Mouse (Mus musculus): ENCODE results near the gene Spag9. TPM values are rescaled to one million over a fixed set of nuclear protein-coding genes. Genes with fewer than 3 reads are reported as not detected.

Gene Spag9
- polyA plus RNA-seq, 1 experiment, result 19.1 TPM

GRCm38 (mm10) chr11:94130118-94131095, 134.5 kb downstream of the Spag9 start:
- no peak overlapping the region for H3K4me3 ChIP-seq (ENCODE audit: insufficient read depth, low read depth, low read length)
- TF ChIP-seq POLR2A (IDR thresholded peaks at IDR 0.05; ENCODE audit: low read depth, low read length) (no peak), CTCF (conservative IDR thresholded peaks at IDR 0.05; ENCODE audit: insufficient read depth, insufficient read length, low read depth, low read length) (no peak)
- no peaks in the 10 kb centered on the region for H3K36me3 ChIP-seq (ENCODE audit: control insufficient read depth, insufficient read depth, low read length)
- WGBS, result 50% methylated on average over 4 of the region's 4 CpGs
- DNase-seq, result peak; percentile 70
- peaks cover 37% of the 10 kb centered on the region for H3K4me1 ChIP-seq (ENCODE audit: control insufficient read depth, insufficient read depth, low read length)
- H3K27me3 ChIP-seq (replicated peaks; ENCODE audit: control insufficient read depth, insufficient read depth, low read length), result no peaks in the 10 kb centered on the region
- peak overlapping the region; percentile 52 for H3K27ac ChIP-seq (ENCODE audit: insufficient read depth, low read depth, low read length)

GRCm38 (mm10) chr11:94133344-94133955, 137.6 kb downstream of the Spag9 start:
- WGBS, result 3% methylated on average over 11 of the region's 11 CpGs
- peaks cover 60% of the 10 kb centered on the region for H3K4me1 ChIP-seq (ENCODE audit: control insufficient read depth, insufficient read depth, low read length)
- peak overlapping the region; percentile 78 for H3K27ac ChIP-seq (ENCODE audit: insufficient read depth, low read depth, low read length)
- no peaks in the 10 kb centered on the region for H3K27me3 ChIP-seq (replicated peaks; ENCODE audit: control insufficient read depth, insufficient read depth, low read length)
- peak; percentile 97 for DNase-seq
- H3K4me3 ChIP-seq (ENCODE audit: insufficient read depth, low read depth, low read length), result no peak overlapping the region
- TF ChIP-seq POLR2A (IDR thresholded peaks at IDR 0.05; ENCODE audit: low read depth, low read length) (no peak), CTCF (conservative IDR thresholded peaks at IDR 0.05; ENCODE audit: insufficient read depth, insufficient read length, low read depth, low read length) (peak; percentile 96)
- H3K36me3 ChIP-seq (ENCODE audit: control insufficient read depth, insufficient read depth, low read length), result no peaks in the 10 kb centered on the region

DNA sequence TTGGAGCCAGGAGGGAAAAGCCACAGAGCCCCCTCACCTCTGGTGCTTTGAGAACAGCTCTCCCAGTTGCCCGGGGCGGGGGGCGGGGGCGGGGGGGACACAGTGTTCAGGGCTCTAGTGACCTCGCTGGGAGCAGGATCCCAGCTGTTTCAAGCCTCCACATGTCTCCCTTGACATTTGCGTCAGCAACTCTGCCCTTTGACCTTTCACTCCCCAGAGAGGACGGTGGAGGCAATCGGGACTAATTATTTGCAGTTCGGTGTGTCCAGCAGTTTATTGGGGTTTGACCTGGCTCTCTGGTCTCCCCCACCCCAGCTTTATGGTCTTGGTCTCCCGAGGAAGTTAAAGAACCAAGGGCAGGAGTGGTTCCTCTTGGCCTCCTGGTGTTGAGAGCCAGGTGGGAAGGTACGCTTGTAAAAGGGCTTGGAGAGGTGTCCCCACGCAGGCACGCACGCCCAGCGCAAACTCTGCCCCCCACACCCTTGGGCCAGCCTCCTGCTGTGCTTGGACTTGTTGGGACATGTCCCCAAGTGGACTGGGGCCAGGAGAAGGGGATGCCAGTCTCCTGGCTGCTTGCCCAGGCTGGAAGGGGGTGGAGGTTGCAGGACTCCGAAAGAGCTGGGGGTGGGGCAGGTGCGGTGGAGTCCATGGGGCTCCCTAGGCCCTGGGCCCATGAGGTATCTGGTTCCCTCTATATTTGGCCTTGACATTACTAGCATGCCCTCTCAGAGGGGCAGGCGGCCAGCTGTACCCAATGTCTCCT, 138.4 kb downstream of the Spag9 start:
- WGBS, result 27% methylated on average over 18 of the region's 18 CpGs
- peak; percentile 98 for DNase-seq
- Histone ChIP-seq H3K27me3 (replicated peaks; ENCODE audit: control insufficient read depth, insufficient read depth, low read length) (no peaks in the 10 kb centered on the region), H3K27ac (ENCODE audit: insufficient read depth, low read depth, low read length) (peak overlapping the region; percentile 88), H3K4me3 (ENCODE audit: insufficient read depth, low read depth, low read length) (no peak overlapping the region), H3K36me3 (ENCODE audit: control insufficient read depth, insufficient read depth, low read length) (no peaks in the 10 kb centered on the region), H3K4me1 (ENCODE audit: control insufficient read depth, insufficient read depth, low read length) (peaks cover 65% of the 10 kb centered on the region)
- TF ChIP-seq POLR2A (IDR thresholded peaks at IDR 0.05; ENCODE audit: low read depth, low read length) (no peak), CTCF (conservative IDR thresholded peaks at IDR 0.05; ENCODE audit: insufficient read depth, insufficient read length, low read depth, low read length) (no peak)

GRCm38 (mm10) chr11:94135581-94136001, 139.7 kb downstream of the Spag9 start:
- no peaks in the 10 kb centered on the region for H3K27me3 ChIP-seq (replicated peaks; ENCODE audit: control insufficient read depth, insufficient read depth, low read length)

GRCm38 (mm10) chr11:94136656-94137055, 140.8 kb downstream of the Spag9 start:
- WGBS, result 50% methylated on average over 7 of the region's 7 CpGs
- no peaks in the 10 kb centered on the region for H3K27me3 ChIP-seq (replicated peaks; ENCODE audit: control insufficient read depth, insufficient read depth, low read length)
- no peak overlapping the region for H3K4me3 ChIP-seq (ENCODE audit: insufficient read depth, low read depth, low read length)
- H3K4me1 ChIP-seq (ENCODE audit: control insufficient read depth, insufficient read depth, low read length), result peaks cover 55% of the 10 kb centered on the region
- peak; percentile 79 for DNase-seq
- no peaks in the 10 kb centered on the region for H3K36me3 ChIP-seq (ENCODE audit: control insufficient read depth, insufficient read depth, low read length)
- no peak for TF ChIP-seq CTCF (conservative IDR thresholded peaks at IDR 0.05; ENCODE audit: insufficient read depth, insufficient read length, low read depth, low read length)
- TF ChIP-seq POLR2A (IDR thresholded peaks at IDR 0.05; ENCODE audit: low read depth, low read length), result no peak
- H3K27ac ChIP-seq (ENCODE audit: insufficient read depth, low read depth, low read length), result peak overlapping the region; percentile 88

More at GRCm38 (mm10) chr11:94135581-94136001, 139.7 kb downstream of the Spag9 start:
- no peaks in the 10 kb centered on the region for H3K36me3 ChIP-seq (ENCODE audit: control insufficient read depth, insufficient read depth, low read length)
- no peak overlapping the region for H3K4me3 ChIP-seq (ENCODE audit: insufficient read depth, low read depth, low read length)
- TF ChIP-seq CTCF (conservative IDR thresholded peaks at IDR 0.05; ENCODE audit: insufficient read depth, insufficient read length, low read depth, low read length) (no peak), POLR2A (IDR thresholded peaks at IDR 0.05; ENCODE audit: low read depth, low read length) (no peak)
- H3K27ac ChIP-seq (ENCODE audit: insufficient read depth, low read depth, low read length), result peak overlapping the region; percentile 88
- peak; percentile 74 for DNase-seq
- WGBS, result 40% methylated on average over 8 of the region's 8 CpGs
- H3K4me1 ChIP-seq (ENCODE audit: control insufficient read depth, insufficient read depth, low read length), result peaks cover 55% of the 10 kb centered on the region

- H3K4me3 ChIP-seq (ENCODE audit: insufficient read depth, low read depth, low read length), result no peak overlapping the region
Measured at GRCm38 (mm10) chr11:94137326-94138061, 141.6 kb downstream of the Spag9 start.

More at GRCm38 (mm10) chr11:94137326-94138061, 141.6 kb downstream of the Spag9 start:
- peak; percentile 97 for DNase-seq
- WGBS, result 39% methylated on average over 14 of the region's 14 CpGs
- Histone ChIP-seq H3K27ac (ENCODE audit: insufficient read depth, low read depth, low read length) (peak overlapping the region; percentile 88), H3K4me1 (ENCODE audit: control insufficient read depth, insufficient read depth, low read length) (peaks cover 53% of the 10 kb centered on the region), H3K27me3 (replicated peaks; ENCODE audit: control insufficient read depth, insufficient read depth, low read length) (no peaks in the 10 kb centered on the region), H3K36me3 (ENCODE audit: control insufficient read depth, insufficient read depth, low read length) (no peaks in the 10 kb centered on the region)
- TF ChIP-seq POLR2A (IDR thresholded peaks at IDR 0.05; ENCODE audit: low read depth, low read length), result no peak
- TF ChIP-seq CTCF (conservative IDR thresholded peaks at IDR 0.05; ENCODE audit: insufficient read depth, insufficient read length, low read depth, low read length), result no peak

Data from kidney, adult 2 months (tissue).